Mouse (Mus musculus) adrenal gland (tissue): ENCODE results near the gene Top2b.

ENCODE experiments used
- intact Hi-C: fragments of 180-260 bp; cut with DNase I; formaldehyde crosslinking; loops from one replicate; pipeline ENCODE4 v1.15.1; 2025

Top2b gene

GRCm38 (mm10) chr14:16405187-16405586, 40.2 kb downstream of the Top2b start:
- intact Hi-C loops, result no loop called here

DNA sequence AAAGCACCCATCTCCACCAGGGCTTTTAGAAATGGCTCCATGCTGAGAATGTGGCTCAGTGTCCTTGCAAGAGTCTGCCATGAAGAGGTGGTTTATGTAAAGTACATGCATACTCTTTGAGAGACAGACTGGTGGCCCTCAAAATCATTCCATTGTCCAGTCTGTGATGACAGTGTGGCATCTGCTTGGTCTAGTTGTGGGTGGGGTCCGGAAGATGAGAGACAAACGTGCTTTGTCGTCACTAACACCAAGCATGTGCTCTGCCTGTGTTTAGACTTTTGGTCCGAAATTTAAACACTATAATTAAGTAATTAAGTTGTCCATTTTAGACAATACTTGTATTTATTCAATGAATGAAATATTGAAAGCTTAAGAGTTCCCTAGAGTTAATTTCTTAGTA, 49.2 kb downstream of the Top2b start:
- intact Hi-C loops, result no loop called here

- intact Hi-C loops, result no loop called here
These were observed 62.6 kb downstream of the Top2b start for GRCm38 (mm10) chr14:16427569-16427968.

GRCm38 (mm10) chr14:16431941-16432499, 67.0 kb downstream of the Top2b start:
- intact Hi-C loops, result loop anchor here (5.0 kb wide), 2 partner anchors 145 to 975 kb away; no protein-coding TSS in a partner anchor

DNA sequence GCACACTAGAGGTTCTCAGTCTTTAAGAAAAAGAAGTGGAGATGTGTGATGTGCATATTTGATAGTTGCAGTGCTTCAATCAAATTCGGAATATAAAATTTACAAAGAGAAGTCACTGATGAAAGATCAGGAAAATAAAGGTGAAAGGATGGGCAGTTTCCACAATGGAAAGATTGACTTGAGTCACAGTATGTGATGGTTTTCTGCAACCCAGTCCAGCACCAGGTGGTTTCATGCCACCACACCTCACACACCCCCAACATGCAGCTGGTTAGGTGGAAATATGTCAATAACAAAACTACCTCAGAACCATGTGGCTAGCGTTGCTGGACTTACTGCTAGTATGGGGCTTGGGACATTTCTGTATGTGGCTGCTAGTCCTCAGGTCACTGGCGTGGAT, 67.6 kb downstream of the Top2b start:
- intact Hi-C loops, result loop anchor here (5.0 kb wide), 2 partner anchors 145 to 975 kb away; no protein-coding TSS in a partner anchor

- intact Hi-C loops, result loop anchor here (5.0 kb wide), 2 partner anchors 144 to 974 kb away; no protein-coding TSS in a partner anchor
These were observed 68.2 kb downstream of the Top2b start for GRCm38 (mm10) chr14:16433206-16433605.

- intact Hi-C loops, result loop anchor here (5.0 kb wide), 3 partner anchors 83 to 973 kb away; no protein-coding TSS in a partner anchor
These were observed 69.6 kb downstream of the Top2b start for GRCm38 (mm10) chr14:16434396-16435171.

GRCm38 (mm10) chr14:16437386-16437785, 72.4 kb downstream of the Top2b start:
- intact Hi-C loops, result loop anchor here (5.0 kb wide), 1 partner anchor 80 kb away; no protein-coding TSS in a partner anchor

DNA sequence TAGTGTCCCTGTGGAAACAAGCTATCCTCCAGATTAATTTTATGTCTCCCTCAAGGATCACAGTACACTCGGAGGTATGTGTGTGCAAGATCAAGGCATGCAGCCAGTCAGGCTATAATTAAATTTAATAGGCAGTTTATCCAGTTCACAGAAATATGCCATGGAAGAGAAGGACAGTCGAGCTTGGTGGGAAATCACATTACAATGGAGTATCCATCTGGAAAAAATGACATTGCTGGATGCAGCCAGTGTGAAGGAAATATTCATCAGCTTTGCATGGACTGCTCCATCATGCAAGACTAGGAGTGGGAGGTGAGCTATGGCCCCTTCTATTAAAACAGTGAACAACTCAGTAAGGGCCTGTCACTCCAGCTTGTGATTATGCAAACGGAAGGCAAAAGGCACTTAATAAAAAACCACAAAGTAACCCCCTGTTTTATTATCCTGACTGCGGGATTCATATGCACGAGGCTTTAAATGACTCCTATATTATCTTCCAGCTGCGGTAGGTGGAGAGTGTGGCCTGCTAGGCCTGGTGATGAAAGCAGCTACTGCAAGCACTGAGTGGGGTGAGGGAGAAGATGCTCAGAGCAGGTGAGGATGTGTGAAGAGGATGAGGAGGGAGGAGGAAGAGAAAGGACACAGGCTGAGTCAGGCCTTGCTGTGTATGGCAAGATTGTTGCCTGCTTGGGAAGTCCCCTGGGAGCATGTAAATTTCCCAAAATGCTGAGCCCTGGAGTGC, 74.6 kb downstream of the Top2b start:
- intact Hi-C loops, result loop anchor here (5.0 kb wide), 1 partner anchor 78 kb away; no protein-coding TSS in a partner anchor

- intact Hi-C loops, result no loop called here
These were observed 79.9 kb downstream of the Top2b start for GRCm38 (mm10) chr14:16444859-16445258.

- intact Hi-C loops, result no loop called here
These were observed 82.6 kb downstream of the Top2b start for GRCm38 (mm10) chr14:16447587-16447986.

DNA sequence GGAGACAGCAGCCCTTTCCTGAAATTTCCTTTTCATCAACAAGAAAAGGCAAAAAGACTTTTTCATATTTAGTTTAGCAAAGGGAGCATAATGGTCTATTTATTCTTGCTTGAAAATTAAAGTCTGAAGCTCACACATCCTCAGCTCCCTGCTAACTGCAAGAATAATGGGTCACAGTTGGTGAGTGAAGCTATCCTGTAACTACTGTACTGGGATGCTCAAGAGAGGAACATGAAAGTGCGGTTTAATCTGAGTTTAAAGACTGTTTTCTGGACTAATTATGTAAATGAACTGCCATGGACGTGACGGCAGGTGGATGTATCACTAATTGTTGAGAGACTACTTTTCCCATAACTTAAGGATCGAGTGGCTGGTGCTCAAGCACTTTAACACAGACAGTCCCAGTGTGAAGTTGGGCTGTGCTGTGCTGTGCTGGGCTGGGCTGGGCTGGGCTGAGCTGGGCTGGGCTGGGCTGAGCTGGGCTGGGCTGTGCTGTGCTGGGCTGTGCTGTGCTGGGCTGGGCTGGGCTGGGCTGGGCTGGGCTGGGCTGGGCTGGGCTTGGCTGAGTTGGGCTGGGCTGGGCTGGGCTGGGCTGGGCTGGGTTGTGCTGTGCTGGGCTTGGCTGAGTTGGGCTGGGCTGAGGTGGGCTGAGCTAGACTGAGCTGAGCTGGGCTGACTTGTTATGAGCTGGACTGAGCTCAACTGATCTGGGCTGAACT, 83.4 kb downstream of the Top2b start:
- intact Hi-C loops, result no loop called here

GRCm38 (mm10) chr14:16478606-16479323, 113.8 kb downstream of the Top2b start:
- intact Hi-C loops, result no loop called here

GRCm38 (mm10) chr14:16479521-16479920, 114.5 kb downstream of the Top2b start:
- intact Hi-C loops, result no loop called here

DNA sequence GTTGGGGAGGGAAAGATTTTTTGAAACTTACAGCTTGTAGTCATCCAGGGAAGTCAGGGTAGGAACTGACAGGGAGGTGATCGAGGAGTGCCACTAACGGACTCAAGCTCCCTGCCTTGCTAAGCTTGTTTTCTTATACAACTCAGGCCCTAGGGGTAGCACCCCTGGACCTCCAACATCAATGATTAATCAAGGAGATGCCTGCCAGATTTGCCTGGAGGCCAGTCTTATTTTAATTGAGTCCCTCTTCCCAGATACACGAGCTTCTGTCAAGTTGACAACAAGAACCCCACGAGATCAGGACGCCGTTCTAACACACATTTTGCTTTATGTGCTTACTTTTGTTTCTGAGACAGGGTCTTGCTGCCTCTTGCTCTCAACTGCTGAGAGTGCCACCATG, 115.6 kb downstream of the Top2b start:
- intact Hi-C loops, result no loop called here

GRCm38 (mm10) chr14:16483656-16484380, 118.8 kb downstream of the Top2b start:
- intact Hi-C loops, result no loop called here
